Mouse (Mus musculus) heart, postnatal 0 days (tissue): ENCODE data around the gene Gm11595.
"Not testable (repeated sequence)": the region's sequence is repeated elsewhere in the genome, so short reads cannot be mapped to it uniquely, and the experiment has no call there.

Experiments used
- CTCF ChIP-seq: IDR thresholded peaks from 2 replicates; pipeline ENCODE4 v1.5.1; 2016; ENCODE audit warnings: antibody characterized with exemption, control low read depth, low read depth
- EP300 ChIP-seq: IDR thresholded peaks from 2 replicates; pipeline ENCODE4 v1.6.1; 2016; ENCODE audit warnings: antibody characterized with exemption, low read depth

- not testable (repeated sequence) for TF ChIP-seq CTCF, EP300
Measured at GRCm38 (mm10) chr11:99798832-99799231, 26.1 kb upstream of the Gm11595 start, which contains the start of gene Gm11569.
